Mouse (Mus musculus) A20 (cell line): ENCODE measurements at regions not wholly inside any gene's neighbourhood (a gene's known extent, or its start where the extent isn't known, plus 50 kb on each side); places are given as distances from the start of the nearest gene placed in this dataset.

Experiments
- DNase-seq: peaks from one replicate; pipeline ENCODE4 v3.0.0-alpha.2; 2011; ENCODE audit warnings: low read depth, low spot score

DNA sequence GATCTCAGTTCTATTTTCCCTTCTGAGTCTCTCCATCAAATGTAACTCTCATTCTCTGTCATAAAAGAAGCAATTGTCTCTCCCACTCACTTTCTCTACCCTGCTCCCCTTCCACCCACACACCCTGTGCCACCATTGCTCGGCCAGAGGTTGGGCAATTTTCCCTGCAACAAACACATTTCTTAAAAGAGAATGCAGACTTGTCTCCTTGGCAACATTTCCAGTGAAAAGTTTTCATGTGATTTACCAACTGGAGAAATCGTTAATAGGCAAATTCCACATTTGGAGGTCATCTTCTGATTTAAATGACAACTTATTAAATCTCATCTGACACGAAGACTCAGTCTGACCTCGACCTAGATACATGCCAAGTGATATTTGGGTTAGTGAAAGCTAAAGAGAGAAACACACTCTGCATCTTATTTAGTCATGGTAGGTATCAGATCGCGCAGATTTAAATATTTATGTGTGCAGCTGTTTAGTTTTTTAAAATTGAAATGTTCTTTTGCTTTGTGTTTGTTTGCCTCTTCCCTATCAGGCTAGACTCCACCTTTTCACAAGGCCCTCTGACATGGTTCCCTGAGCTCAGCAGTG, 568.1 kb downstream of the 1190002N15Rik start:
- no peak for DNase-seq

DNA sequence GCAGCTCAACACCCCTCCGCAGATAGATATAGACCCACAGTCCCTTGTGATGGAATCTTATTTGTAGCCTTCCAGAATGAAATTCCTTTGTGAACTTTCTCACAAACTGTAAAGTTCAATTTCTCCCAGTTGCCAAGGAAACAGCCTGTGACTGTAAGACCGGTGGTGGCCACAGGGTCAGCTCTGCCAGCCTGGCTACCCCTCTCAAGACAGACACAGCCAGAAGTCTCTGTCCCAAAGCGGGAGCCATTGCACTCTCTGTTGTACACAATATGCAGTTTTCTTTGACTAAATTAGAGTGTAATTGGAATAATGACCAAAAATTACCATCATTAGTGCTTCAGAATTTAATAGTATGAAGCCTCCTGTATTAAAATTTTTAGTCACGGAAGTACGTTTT, 568.8 kb downstream of the 1190002N15Rik start:
- no peak for DNase-seq

DNA sequence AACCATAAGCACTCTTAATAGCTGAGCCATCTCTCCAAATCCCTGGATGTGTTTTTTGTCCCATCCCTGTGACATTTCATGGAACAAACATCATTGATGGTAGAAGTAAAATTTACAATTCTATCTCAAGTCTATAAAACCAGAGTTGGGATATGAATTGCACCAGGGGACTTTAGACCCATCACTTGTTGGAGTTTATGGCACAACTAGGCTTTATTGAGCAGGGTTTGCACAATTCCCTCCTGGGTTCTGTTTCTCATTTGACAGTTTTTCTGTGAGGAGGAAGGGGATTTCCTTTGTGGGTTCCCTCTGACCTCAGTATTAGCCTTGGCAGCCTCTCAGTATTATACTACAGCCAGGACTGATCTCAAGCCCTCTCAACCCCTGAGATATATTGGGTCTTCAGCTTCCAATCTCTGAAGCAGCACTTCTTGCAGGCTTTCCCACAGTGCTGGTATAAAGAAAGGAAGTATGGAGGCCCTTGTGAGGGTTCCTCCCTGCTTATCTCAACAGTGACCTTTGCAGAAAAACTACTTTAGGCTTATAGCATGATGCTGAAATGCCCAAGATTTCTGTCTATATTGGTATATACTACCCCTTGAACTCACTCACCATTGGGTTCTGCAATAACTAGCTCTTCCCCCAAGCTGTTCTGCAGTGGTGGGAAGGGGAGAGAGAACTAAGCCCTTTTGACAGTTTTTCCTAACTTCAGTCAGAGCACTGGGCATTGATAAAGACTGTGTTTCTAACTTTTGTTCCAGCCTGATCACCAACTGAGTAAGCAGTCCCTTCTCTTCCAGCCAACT, 582.4 kb downstream of the 1190002N15Rik start:
- DNase-seq = no peak

DNA sequence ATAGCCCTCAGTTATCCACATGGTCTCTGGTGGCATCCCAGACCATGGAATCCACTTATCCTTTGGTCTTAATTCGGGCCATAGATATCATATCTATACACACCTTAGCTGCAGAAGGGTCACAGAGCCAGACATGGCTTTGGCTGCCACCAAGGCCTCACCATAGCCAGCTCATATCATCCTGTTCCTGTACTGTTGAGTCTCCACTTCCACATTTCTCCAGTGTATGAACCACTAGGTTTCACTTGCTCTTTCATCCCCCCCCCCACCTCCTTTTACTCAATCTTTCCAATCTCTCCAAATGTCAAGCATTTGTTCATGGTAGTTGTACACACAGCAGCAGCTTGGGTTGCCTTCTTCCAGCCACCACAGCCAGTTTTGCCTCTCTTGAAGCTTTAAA, 589.2 kb downstream of the 1190002N15Rik start:
- DNase-seq = no peak

DNA sequence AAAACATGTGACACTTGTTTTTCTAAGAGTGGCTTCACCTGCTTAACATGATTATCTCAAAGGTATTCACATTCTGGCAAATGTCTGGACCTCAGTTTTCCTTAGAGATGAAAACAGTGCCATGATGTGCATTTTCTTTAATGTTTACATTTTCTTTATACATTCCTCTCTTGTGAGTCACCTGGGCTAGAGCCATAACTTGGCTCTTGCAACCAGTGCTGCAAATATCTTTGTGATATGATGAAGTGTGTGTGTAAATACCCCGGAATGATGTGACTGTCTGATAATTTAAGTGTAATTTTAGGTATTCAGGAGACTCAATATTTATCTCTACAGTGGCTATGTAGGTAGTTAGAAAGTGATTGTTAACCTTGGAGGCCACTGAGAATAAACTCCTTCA, 590.8 kb downstream of the 1190002N15Rik start:
- DNase-seq = no peak

DNA sequence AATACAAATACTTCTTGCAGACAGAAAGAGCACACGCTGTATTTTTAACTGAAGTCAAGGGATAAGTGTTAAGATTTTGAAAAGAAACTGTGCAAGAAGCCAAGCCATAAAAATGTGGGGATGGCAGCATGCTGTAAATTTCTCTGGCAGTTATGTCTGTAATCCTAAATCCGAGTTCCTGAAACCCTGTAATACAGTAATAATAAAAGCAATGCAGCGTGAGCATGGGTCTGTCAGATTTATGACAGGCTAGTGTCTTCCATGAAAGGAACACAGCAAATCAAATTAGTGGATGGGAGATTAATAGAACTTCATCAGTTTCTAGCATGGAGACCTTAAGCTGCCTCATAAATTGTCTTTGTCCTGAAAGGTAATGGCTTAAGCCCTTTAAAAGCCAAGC, 597.7 kb downstream of the 1190002N15Rik start:
- DNase-seq = no peak

DNA sequence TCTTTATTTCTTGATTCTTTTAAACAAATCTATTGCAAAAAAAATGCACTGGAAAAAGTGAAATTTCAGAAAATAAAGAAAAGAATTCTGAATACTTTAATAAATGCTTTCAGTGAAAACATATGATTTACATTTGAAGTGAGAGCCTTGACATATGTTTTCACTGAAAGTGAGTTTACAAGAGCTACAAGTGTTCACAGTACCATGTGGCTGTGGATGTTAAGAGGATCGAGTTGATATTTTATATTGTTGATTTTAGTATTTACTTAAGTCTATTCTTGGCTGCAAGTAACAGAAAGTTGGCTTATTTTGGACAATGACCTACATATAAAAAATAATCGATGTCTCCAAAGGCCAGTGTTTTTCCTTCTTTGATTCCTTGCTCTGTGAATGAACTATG, 607.2 kb downstream of the 1190002N15Rik start:
- DNase-seq = no peak

DNA sequence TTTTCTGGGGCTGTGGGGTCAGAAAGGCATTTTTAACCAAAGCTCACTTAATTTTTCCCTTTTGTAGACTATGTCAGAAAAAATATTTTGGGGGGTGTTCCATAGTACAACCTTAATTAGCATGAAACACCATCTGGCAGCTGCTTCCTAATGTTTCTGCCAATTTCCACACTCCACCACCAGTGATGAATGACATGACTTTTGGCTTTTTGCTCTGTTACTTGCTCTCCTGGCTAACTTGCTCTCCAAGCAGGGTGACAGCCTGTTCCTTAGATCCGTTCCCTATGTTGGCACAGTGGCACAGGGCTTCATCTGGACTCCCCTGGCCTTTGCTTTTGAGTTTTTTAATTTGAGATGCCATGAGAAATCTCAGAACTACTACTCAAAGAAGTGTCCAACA, 648.6 kb downstream of the 1190002N15Rik start:
- no peak for DNase-seq

DNA sequence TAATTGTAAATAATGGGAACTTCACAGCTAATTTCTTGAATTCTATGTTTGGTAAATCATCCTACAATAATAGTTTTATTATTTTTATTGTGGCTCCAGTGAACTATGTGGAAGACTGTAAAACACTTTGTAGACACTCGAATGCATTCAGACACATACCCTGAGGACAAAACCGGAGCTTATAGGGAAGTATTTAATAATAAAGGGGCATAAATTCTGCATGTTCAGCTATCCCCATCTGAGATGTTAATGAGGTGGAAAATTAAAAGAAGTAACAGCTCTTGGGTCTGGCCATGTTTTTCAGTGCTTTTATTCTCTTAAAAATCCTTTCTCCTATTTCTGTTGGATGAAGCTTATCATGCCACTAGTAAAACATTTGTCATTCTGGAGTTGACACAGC, 657.8 kb downstream of the 1190002N15Rik start:
- no peak for DNase-seq

DNA sequence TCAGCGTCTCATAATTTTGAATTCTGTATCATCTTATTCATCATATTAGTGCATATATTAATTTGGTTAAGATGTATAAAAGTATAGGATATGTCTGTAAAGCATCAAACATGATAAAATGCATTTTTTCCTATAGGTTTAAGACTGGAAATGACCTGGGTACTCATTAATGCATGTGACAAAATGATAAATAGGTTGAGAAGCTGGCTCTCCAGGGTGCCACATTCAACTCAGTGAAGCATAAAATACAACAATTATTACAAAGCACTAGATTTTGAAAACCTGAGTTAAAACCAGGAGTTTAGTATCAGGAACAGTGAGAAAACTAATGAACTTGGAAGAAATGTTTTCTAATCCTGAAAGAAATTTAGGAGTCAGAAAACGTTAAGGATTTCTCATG, 658.3 kb downstream of the 1190002N15Rik start:
- DNase-seq = no peak

DNA sequence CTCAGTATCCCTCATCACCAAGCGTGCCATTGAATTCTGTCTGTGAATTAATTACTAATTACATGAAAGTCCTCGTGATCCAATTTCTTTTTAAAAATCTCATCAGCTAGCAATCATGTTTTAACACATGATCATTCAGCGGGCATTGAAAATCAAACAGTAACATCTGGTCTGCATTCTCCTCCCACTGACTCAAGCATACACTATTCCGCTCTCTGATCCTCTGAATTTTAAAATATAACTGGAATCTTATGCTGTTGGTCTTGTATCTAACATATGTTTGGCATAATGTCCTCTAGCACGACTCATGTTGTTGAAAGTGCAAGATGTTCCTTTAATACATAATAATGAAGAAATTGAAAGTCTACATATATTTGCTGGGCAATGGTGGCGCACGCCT, 667.1 kb downstream of the 1190002N15Rik start:
- no peak for DNase-seq

DNA sequence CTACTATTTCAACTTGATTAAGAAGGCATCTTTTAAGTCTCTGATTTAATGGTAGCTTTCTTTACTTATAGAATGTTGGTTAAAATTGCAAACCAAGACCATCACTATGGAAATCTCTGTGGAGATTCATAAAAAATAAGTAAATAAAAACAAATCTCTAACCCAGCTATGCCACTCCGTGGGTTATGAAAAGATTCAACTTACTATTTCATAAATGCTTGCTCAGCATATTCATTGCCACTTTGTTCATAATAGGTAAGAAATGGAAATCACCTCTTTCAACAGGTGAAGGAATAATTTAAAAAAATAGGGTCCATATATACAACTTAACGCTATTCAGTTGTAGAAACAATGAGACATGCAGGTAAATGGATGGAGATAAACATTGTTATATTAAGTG, 679.9 kb downstream of the 1190002N15Rik start:
- DNase-seq = no peak

DNA sequence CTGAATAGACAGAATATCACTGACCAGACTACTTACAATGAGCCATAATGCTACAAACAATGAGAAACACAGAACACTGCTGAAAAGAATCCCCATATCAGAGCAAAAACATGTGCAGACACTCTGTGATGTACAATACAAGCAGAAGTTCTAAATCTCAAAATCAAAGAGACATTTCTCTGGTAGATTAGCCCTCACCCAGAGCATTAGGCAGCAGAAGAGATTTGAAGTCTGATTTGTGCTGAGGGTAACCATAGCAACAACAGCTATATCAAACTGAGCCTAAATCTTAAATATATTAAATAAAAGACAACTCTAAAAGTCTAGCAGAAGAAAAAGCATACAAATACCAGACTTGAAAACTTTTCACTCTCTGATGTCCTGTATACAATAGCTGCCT, 691.5 kb downstream of the 1190002N15Rik start:
- DNase-seq = no peak

DNA sequence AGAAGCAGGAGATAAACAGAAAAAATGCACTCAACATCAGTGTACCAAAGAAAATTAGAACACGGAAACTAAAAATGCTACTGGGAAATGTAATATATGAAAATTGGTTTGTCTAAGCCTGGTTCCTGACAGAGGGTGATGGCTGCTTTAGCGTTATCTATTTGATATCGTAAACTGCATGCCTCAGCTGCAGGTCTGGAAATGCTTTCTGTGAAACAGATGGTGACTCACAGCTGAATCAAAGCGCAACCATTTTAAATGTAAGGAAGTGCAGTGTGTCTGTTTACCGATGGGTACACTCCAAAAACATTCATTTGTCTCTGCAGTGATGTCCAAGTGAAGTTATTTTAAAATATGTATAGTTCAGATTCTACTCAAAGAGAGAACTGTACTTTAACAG, 694.0 kb downstream of the 1190002N15Rik start:
- DNase-seq = no peak
